Mouse (Mus musculus) hindbrain, embryonic 16.5 days (tissue): Measurements from ENCODE around the gene Glcci1. TPM values are rescaled to one million over a fixed set of nuclear protein-coding genes. Genes with fewer than 3 reads are reported as not detected.
A peak's percentile ranks its signal among the peaks of the same experiment; 100 is the strongest.

Experiments
- ATAC-seq: fragments of 200-750 bp; cut with Nextera tagmentation; 2 replicates; pipeline ENCODE4 v1.8.0; 2017; ENCODE audit warnings: moderate TSS enrichment, moderate library complexity
- H3K27ac ChIP-seq: fragments of 300-500 bp; sonication (generic); 2 replicates; pipeline ENCODE4 v1.5.1; 2014; ENCODE audit warnings: low read depth, mild to moderate bottlenecking, control low read depth, low read length, moderate library complexity
- H3K27me3 ChIP-seq: fragments of 300-500 bp; sonication (generic); replicated peaks from 2 replicates; pipeline ENCODE4 v1.6.1; 2014; ENCODE audit warnings: low read length; ENCODE audit not compliant: control insufficient read depth, insufficient read depth
- H3K36me3 ChIP-seq: fragments of 300-500 bp; sonication (generic); 2 replicates; pipeline ENCODE4 v1.6.1; 2014; ENCODE audit warnings: mild to moderate bottlenecking, low read length, moderate library complexity, mixed read lengths; ENCODE audit not compliant: control insufficient read depth, insufficient read depth
- H3K4me1 ChIP-seq: fragments of 300-500 bp; sonication (generic); 2 replicates; pipeline ENCODE4 v1.6.1; 2014; ENCODE audit warnings: low read depth, low read length; ENCODE audit not compliant: control insufficient read depth, insufficient read depth
- H3K4me2 ChIP-seq: fragments of 300-500 bp; sonication (generic); 2 replicates; pipeline ENCODE4 v1.6.1; 2014; ENCODE audit warnings: mild to moderate bottlenecking, low read length, control low read depth, moderate library complexity
- H3K4me3 ChIP-seq: fragments of 300-500 bp; sonication (generic); 2 replicates; pipeline ENCODE4 v1.5.1; 2014; ENCODE audit warnings: mild to moderate bottlenecking, low read length, control low read depth, moderate library complexity
- H3K9ac ChIP-seq: fragments of 300-500 bp; sonication (generic); 2 replicates; pipeline ENCODE4 v1.6.1; 2014; ENCODE audit warnings: low read depth, mild to moderate bottlenecking, control low read depth, low read length, moderate library complexity
- H3K9me3 ChIP-seq: fragments of 300-500 bp; sonication (generic); 2 replicates; pipeline ENCODE4 v1.6.1; 2014; ENCODE audit warnings: mild to moderate bottlenecking, low read length, moderate library complexity; ENCODE audit not compliant: control insufficient read depth
- WGBS: fragments of 180-500 bp; shearing (Covaris S2); extraction: QIAGEN DNeasy Blood & Tissue Kit; methylation state at CpG from one replicate; pipeline ENCODE4 v1.1.7; 2014; 5-methylcytosine and 5-hydroxymethylcytosine counted together
- polyA plus RNA-seq: library from polyadenylated mRNA; unstranded; fragments of >200 nt; fragmentation: Nextera tagmentation; extraction: Ambion mirVana; gene quantifications from 2 replicates; pipeline ENCODE4 v1.2.1, GENCODE M21; 2015

Gene Glcci1
- polyA plus RNA-seq, 1 experiment from 2014 or later = 3.9 TPM

DNA sequence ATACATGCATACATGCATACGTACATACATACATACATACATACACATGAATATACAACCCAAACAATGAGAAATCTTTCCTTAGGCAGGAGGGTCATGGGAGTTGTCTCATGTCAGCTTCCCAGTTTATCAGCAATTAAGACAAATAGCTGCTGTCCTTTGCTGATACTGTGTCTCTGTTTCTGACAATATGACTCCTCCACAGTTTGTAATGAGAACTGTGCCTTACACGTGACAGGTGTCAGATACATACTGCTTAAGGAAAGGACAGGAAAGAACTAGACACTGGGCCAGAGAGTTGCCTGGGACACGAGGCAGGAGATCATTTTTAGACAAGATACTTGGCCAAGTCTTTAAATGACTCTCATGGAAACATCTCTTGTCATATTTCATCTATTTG lies 35.1 kb upstream of the Glcci1 start:
- no peak for ATAC-seq
- H3K4me3 ChIP-seq = no peak overlapping the region
- no peaks in the 10 kb centered on the region for H3K27me3 ChIP-seq
- H3K4me1 ChIP-seq = no peaks in the 10 kb centered on the region
- H3K4me2 ChIP-seq = no peak overlapping the region
- H3K9ac ChIP-seq = no peak overlapping the region
- H3K27ac ChIP-seq = no peak overlapping the region
- H3K9me3 ChIP-seq = no peaks in the 10 kb centered on the region
- no peaks in the 10 kb centered on the region for H3K36me3 ChIP-seq
- WGBS = 79% methylated on average over 3 of the region's 3 CpGs

DNA sequence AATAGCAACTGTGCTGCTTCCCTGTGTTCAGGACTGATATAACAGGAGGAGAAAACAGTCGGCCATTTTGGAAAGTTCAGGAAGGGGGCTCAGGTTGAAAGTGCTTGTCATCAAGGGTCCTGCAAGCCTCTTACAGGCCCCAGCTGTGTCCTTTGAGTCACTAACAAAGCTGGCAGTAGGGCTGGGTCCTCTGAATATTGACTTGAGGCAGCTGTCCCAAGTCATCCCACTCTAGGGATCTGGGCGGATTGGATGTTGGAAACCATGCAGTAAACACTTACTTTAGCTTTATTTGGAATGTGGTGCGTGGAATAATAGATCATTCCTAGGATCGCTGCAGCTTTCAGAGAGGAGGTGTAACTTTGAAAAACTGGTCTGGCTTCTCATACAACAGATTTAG lies 34.6 kb upstream of the Glcci1 start:
- no peak for ATAC-seq
- Histone ChIP-seq H3K9ac (no peak overlapping the region), H3K4me1 (no peaks in the 10 kb centered on the region), H3K27ac (no peak overlapping the region), H3K27me3 (no peaks in the 10 kb centered on the region), H3K4me2 (no peak overlapping the region), H3K36me3 (no peaks in the 10 kb centered on the region), H3K4me3 (no peak overlapping the region), H3K9me3 (no peaks in the 10 kb centered on the region)
- 85% methylated on average over 4 of the region's 4 CpGs for WGBS

DNA sequence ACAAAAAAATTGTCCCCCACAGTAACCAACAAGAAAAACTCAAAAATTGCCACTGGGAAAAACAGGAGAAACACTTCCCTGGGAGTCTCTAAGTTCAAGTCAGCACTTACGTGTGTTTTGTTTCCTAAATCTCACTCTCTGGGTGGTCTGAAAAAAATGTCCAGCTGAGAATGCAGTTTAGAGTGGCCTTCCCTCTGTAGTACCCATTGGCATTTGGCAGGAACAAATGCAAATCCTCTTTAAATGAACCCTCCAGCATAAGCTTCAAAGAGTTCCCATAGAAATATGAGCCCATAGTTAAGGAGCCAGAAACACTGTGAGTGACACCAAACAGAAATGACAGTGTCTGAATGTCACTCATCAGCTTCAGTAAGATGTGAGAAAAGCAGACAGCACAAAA lies 30.2 kb upstream of the Glcci1 start:
- no peak for ATAC-seq
- Histone ChIP-seq H3K4me3 (no peak overlapping the region), H3K4me2 (no peak overlapping the region), H3K9ac (no peak overlapping the region), H3K4me1 (no peaks in the 10 kb centered on the region), H3K27ac (no peak overlapping the region), H3K27me3 (no peaks in the 10 kb centered on the region), H3K9me3 (no peaks in the 10 kb centered on the region), H3K36me3 (no peaks in the 10 kb centered on the region)
- 30% methylated on average over 1 of the region's 1 CpGs for WGBS

DNA sequence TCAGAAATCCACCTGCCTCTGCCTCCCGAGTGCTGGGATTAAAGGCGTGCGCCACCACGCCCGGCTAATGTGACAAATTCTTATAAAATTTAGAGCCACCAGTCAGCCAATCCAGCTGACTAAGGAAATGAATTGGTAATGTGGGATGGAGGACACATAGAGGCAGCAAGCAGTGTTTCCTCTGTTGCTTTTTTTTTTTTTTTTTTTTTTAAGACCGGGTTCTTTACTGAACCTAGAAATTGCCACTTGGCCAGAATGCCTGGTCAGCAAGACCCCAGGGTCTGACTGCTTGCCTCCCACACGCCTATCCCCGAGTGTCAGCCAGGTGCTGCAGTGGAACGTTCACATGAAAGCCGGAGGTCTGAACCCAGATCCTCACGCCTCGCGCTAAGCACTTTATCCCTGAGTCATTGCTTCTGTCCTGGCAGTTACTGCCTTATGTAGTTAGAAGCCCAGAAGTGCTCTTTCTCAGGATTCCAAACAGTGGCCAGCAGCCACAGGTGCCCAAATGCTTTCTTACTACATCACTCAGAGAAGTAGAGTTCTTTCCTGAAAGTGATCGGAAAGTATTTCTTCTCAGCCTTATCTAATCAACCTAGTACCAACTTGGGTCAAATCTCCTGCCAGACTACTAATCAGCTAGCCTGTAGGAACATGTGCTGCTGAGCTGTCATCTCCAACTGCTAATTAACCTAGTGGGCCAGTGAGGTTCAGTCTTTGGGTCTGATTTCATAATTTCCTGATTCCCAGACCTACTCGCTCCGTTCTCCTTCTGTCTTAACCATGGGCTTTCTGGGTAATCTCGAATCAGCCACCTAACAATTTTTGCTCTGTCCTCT lies 24.7 kb upstream of the Glcci1 start:
- H3K9ac ChIP-seq = no peak overlapping the region
- H3K4me2 ChIP-seq = no peak overlapping the region
- H3K4me3 ChIP-seq = no peak overlapping the region
- no peaks in the 10 kb centered on the region for H3K9me3 ChIP-seq
- no peaks in the 10 kb centered on the region for H3K36me3 ChIP-seq
- 0 out of 2 replicates have a peak, but pooled peaks have one; percentile 30 for ATAC-seq
- no peak overlapping the region for H3K27ac ChIP-seq
- H3K27me3 ChIP-seq = no peaks in the 10 kb centered on the region
- H3K4me1 ChIP-seq = no peaks in the 10 kb centered on the region
- WGBS = 91% methylated on average over 17 of the region's 17 CpGs

DNA sequence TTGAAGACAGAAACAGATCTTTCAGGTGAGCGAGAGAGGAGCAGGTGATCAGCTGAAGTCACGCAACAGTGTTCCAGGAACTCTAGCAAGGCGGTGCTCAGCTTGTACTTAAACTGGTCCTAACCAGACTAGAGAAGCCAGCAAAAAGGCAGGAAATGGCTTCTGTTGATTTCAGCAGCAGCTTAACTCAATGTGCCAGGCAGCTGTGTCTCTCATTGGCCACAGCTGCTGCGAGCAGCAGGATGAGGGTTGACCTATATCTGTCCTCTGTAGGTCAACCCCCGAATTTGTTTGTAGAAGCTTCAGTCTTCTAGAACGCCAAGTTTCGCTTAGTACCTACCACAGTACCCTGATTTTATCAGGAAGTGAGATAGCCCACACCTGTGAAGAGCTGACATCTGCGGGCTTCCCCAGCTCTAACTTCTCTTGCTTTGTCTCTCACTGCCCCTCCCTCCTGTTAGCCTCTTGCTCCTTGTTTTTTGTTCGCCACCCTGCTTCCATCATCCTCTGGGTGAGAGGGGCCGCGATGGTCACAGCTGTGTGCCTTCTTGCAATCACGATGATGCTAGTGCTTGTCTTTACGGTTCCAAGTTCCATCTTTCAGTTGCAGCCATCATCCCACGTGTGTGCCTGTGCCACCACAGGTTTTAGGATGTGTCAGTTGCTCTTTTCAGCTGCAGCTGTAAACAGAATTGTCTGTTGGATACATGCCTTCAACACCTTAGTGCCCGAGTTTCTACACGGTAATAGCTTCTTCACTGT lies 23.8 kb upstream of the Glcci1 start:
- 87% methylated on average over 16 of the region's 16 CpGs for WGBS
- H3K4me1 ChIP-seq = no peaks in the 10 kb centered on the region
- no peak for ATAC-seq
- H3K4me3 ChIP-seq = no peak overlapping the region
- H3K4me2 ChIP-seq = no peak overlapping the region
- H3K27me3 ChIP-seq = no peaks in the 10 kb centered on the region
- H3K27ac ChIP-seq = no peak overlapping the region
- no peak overlapping the region for H3K9ac ChIP-seq
- no peaks in the 10 kb centered on the region for H3K36me3 ChIP-seq
- no peaks in the 10 kb centered on the region for H3K9me3 ChIP-seq

DNA sequence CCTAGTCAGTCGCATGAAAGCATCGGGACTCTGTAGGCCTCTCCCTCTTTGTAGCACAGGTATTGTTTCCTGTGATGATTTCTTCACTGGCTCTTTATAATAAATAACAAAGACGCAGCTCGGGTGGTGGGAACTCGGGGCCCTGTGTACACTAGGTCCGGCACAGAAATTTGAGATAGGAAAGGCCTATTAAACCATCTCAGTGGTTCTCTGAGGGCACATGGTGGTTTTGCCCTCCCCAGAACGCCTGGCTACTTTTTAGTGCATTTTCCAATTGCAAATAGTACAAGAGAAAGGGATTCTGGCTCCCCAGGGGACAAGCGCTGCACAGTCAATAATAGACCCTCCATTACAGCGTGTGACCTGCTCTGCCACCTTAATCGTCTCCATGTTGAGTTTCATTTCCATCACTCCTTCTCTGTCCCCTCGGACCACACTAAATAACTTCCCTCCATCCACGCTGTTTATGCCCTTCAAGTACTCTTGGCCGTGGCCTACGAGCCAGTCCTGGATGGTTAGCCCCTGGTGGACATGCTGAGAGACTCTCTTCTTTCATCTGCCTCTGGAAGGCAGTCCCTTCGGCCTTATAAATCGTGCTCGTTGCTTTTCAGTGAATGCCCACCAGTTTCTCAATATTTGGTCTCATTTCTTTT lies 22.9 kb upstream of the Glcci1 start:
- Histone ChIP-seq H3K27ac (no peak overlapping the region), H3K9me3 (no peaks in the 10 kb centered on the region), H3K4me1 (no peaks in the 10 kb centered on the region), H3K9ac (no peak overlapping the region), H3K4me2 (no peak overlapping the region), H3K36me3 (no peaks in the 10 kb centered on the region), H3K27me3 (no peaks in the 10 kb centered on the region), H3K4me3 (no peak overlapping the region)
- 0 out of 2 replicates have a peak, but pooled peaks have one; percentile 24 for ATAC-seq
- 75% methylated on average over 17 of the region's 17 CpGs for WGBS

DNA sequence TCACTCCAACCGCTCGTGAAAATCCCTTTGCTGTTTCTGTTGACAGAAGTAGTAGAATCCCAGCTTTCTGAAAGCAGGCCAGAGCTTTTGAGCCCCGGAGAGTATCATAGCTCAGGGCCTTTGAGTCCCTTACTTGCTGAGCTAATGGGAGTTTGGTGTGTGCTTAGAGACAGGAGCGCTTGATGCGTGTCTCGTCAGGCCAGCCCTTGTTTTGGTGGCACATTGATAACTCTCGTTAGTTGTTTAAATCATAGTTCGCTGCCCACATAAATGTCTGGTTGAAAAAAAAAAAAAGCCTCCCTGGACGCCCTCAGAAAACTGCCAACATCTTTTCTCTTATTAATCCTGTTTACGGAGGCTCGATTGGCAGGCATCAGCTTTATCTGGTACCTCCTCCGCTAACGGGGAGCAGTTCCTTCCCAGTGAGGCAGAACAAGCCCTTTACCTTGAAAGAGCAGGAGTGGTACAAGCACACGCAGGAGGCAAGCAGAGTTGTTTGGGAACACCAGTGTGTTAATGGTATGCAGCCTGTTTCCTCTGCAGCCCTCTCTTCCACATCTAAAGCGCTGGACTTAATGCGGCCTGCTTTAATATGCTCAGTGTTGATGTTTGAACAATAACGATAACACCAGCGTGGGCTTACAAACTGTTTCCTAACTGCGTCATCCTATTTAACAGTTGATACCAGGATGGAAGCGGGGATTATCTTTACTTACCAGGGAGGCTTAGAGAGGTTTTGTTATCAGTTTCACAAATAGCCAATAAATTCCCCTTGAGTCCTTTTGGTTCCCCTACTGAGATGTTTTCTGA lies 22.2 kb upstream of the Glcci1 start:
- Histone ChIP-seq H3K27ac (no peak overlapping the region), H3K9ac (no peak overlapping the region)
- 0 out of 2 replicates have a peak, but pooled peaks have one; percentile 52 for ATAC-seq

DNA sequence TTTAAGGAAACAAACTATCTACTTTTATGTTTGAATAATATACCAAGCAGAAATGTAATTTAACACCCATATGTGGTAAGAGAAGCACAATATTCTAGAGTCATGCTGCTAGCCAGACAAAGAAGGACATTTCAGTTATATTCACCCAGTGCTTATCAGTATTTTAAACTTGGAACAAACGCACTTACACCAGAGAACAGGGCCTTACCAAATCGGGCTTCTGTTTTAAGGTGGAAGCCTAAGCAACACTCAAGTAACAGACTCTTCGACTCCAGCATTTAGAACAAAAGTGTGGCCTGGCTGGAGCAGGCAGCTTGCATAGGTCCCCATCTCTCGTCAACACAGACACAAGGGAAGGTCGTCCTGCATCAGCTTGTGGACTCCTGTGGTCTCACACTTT lies 21.2 kb upstream of the Glcci1 start:
- Histone ChIP-seq H3K4me1 (no peaks in the 10 kb centered on the region), H3K9ac (no peak overlapping the region), H3K36me3 (no peaks in the 10 kb centered on the region), H3K9me3 (no peaks in the 10 kb centered on the region), H3K4me2 (no peak overlapping the region), H3K27ac (no peak overlapping the region), H3K27me3 (no peaks in the 10 kb centered on the region), H3K4me3 (no peak overlapping the region)
- no peak for ATAC-seq
- WGBS = 68% methylated on average over 5 of the region's 5 CpGs

More for the DNA sequence above, 22.2 kb upstream of the Glcci1 start:
- no peaks in the 10 kb centered on the region for H3K36me3 ChIP-seq
- H3K4me2 ChIP-seq = no peak overlapping the region
- H3K4me3 ChIP-seq = no peak overlapping the region
- no peaks in the 10 kb centered on the region for H3K4me1 ChIP-seq
- H3K27me3 ChIP-seq = no peaks in the 10 kb centered on the region
- H3K9me3 ChIP-seq = no peaks in the 10 kb centered on the region
- WGBS = 52% methylated on average over 20 of the region's 20 CpGs
